Mouse (Mus musculus): ENCODE results near the gene Twnk. TPM values are rescaled to one million over a fixed set of nuclear protein-coding genes. Genes with fewer than 3 reads are reported as not detected.

Twnk gene
- total and polyA plus RNA-seq, 3 experiments: 12.4 to 30.1 (median 18.9) TPM

DNA sequence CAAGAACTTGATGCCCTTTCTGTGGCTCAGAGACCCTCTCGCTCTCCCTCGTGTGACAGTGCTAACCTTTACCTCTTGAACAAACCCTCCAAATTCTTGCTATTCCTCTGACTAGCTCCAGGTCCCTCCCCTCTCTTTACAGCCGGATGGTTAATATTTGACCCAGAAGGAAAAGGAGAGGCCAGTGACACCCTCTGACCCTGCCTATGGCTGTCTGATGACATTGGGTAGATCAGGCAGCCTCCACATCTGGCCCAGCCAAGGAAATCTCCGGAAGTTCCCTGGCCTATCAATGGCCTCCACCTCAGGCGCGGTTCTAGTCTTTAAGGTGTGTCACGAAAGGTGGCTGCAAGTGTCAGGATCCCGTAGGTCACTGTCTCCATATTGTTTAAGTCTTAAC is 14.4 kb upstream of the Twnk start:
- H3K4me1 ChIP-seq (ENCODE audit: control insufficient read depth in 1 of 2, insufficient read depth in 2 of 2): peaks cover 4 to 9% of the 10 kb centered on the region in 2 experiments; a peak in 1 of 4 replicates
- no peak for DNase-seq (ENCODE audit: extremely low read depth)
- no peak overlapping the region for H3K9ac ChIP-seq (ENCODE audit: insufficient read depth, low read depth)
- peaks cover 0 to 48% of the 10 kb centered on the region in 2 experiments for H3K36me3 ChIP-seq (replicated peaks in 1 of 2; ENCODE audit: control insufficient read depth in 1 of 2, insufficient read depth in 1 of 2, low read length in 1 of 2)
- no peak for TF ChIP-seq GABPA (IDR thresholded peaks at IDR 0.05; ENCODE audit: insufficient replicate concordance, low read depth, low read length)
- no peak for TF ChIP-seq CHD2 (IDR thresholded peaks at IDR 0.05; ENCODE audit: low read length)
- H3K27me3 ChIP-seq (replicated peaks): no peaks in the 10 kb centered on the region
- no peak overlapping the region for H3K27ac ChIP-seq (ENCODE audit: insufficient read depth, low read depth)
- no peak overlapping the region for H3K4me3 ChIP-seq (replicated peaks in 1 of 3; ENCODE audit: low read depth in 2 of 3, low read length in 2 of 3, poor library complexity in 1 of 3)
- no peak overlapping the region for H3K4me2 ChIP-seq (ENCODE audit: insufficient read depth, low read depth, poor library complexity, severe bottlenecking)
- no peaks in the 10 kb centered on the region for H3K9me3 ChIP-seq (replicated peaks; ENCODE audit: low read length)
- no peaks in the 10 kb centered on the region for H3K79me2 ChIP-seq (replicated peaks; ENCODE audit: control insufficient read depth, extremely low read depth, insufficient read depth, poor library complexity, severe bottlenecking)
- dilution Hi-C loops (cut with MboI; ENCODE audit: extremely low pct_ligation_motif_present, extremely low pct_unique_long_range_greater_than_20kb, low sequenced_read_pairs): no loop called here
- in situ Hi-C loops (cut with MboI; ENCODE audit: low pct_ligation_motif_present, low pct_unique_long_range_greater_than_20kb, low sequenced_read_pairs): no loop called here

DNA sequence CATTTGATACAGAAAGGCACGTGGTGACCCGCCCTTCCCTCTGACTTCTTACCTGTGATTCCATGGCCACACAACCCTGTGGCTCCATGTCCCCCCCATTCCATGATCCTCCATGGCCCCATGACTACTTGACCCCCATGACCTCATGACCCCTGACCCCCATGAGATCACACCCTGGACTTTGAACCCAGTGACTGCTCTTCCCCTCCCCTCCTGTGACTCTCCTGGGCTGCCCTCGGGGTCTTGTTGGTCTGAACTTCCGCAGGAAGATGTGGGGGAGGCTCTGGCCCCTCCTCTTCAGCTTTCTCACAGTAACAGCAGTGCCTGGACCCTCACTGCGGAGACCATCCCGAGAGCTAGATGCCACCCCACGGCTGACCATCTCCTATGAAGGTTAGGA is 13.2 kb upstream of the Twnk start:
- no peak overlapping the region for H3K4me2 ChIP-seq (ENCODE audit: insufficient read depth, low read depth, poor library complexity, severe bottlenecking)
- no peak for DNase-seq (ENCODE audit: extremely low read depth)

DNA sequence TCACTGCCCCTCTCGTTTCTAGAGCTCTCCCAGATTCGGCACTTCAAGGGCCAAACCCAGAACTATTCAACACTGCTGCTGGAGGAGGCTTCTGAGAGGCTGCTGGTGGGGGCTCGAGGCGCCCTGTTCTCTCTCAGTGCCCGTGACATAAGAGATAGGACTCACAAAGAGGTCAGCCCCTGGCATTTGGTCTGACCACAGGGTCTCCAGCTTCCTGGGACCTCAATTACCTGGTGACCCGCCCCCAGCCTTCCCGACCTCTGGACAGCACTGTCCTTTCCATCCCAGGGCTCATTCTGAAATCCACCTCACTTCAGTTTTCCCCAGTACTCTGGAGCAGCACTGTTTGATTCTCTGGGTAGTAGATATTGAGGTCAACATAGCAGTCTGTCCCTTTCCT is 12.8 kb upstream of the Twnk start:
- H3K27me3 ChIP-seq (replicated peaks): no peaks in the 10 kb centered on the region
- TF ChIP-seq RAD21 (IDR thresholded peaks at IDR 0.05; ENCODE audit: low read depth, low read length): no peak
- no peak for TF ChIP-seq CHD1 (IDR thresholded peaks at IDR 0.05; ENCODE audit: low read depth, low read length)
- TF ChIP-seq GABPA (IDR thresholded peaks at IDR 0.05; ENCODE audit: insufficient replicate concordance, low read depth, low read length): no peak
- no peak for TF ChIP-seq JUND (conservative IDR thresholded peaks at IDR 0.05; ENCODE audit: low read depth, low read length)
- TF ChIP-seq SMC3 (IDR thresholded peaks at IDR 0.05; ENCODE audit: low read depth, low read length): no peak
- no peak for TF ChIP-seq MXI1 (IDR thresholded peaks at IDR 0.05; ENCODE audit: low read depth, low read length)
- no peak for TF ChIP-seq ZNF384 (IDR thresholded peaks at IDR 0.05; ENCODE audit: low read depth, low read length)
- TF ChIP-seq MYC (IDR thresholded peaks at IDR 0.05; ENCODE audit: low read depth, low read length): no peak
- no peak for TF ChIP-seq ZMIZ1 (IDR thresholded peaks at IDR 0.05; ENCODE audit: low read depth, low read length)
- no peak for TF ChIP-seq MAX (IDR thresholded peaks at IDR 0.05; ENCODE audit: low read length)
- TF ChIP-seq SIN3A (IDR thresholded peaks at IDR 0.05; ENCODE audit: low read length): no peak
- H3K4me3 ChIP-seq (replicated peaks in 1 of 3; ENCODE audit: low read depth in 2 of 3, low read length in 2 of 3, poor library complexity in 1 of 3): no peak overlapping the region
- DNase-seq (ENCODE audit: extremely low read depth): no peak
- in situ Hi-C loops (cut with MboI; ENCODE audit: low pct_ligation_motif_present, low pct_unique_long_range_greater_than_20kb, low sequenced_read_pairs) (no loop called here), dilution Hi-C loops (cut with MboI; ENCODE audit: extremely low pct_ligation_motif_present, extremely low pct_unique_long_range_greater_than_20kb, low sequenced_read_pairs) (no loop called here)
- no peak overlapping the region for H3K4me2 ChIP-seq (ENCODE audit: insufficient read depth, low read depth, poor library complexity, severe bottlenecking)
- H3K4me1 ChIP-seq (ENCODE audit: control insufficient read depth in 1 of 2, insufficient read depth in 2 of 2): peaks cover 4 to 6% of the 10 kb centered on the region in 2 experiments; a peak in 1 of 4 replicates
- H3K79me2 ChIP-seq (replicated peaks; ENCODE audit: control insufficient read depth, extremely low read depth, insufficient read depth, poor library complexity, severe bottlenecking): no peaks in the 10 kb centered on the region
- no peak overlapping the region for H3K9ac ChIP-seq (ENCODE audit: insufficient read depth, low read depth)
- no peaks in the 10 kb centered on the region for H3K9me3 ChIP-seq (replicated peaks; ENCODE audit: low read length)
- peaks cover 0 to 57% of the 10 kb centered on the region in 2 experiments for H3K36me3 ChIP-seq (replicated peaks in 1 of 2; ENCODE audit: control insufficient read depth in 1 of 2, insufficient read depth in 1 of 2, low read length in 1 of 2)
- H3K27ac ChIP-seq (ENCODE audit: insufficient read depth, low read depth): no peak overlapping the region

More for the DNA sequence above, 13.2 kb upstream of the Twnk start:
- dilution Hi-C loops (cut with MboI; ENCODE audit: extremely low pct_ligation_motif_present, extremely low pct_unique_long_range_greater_than_20kb, low sequenced_read_pairs): no loop called here
- TF ChIP-seq ZNF384 (IDR thresholded peaks at IDR 0.05; ENCODE audit: low read depth, low read length) (no peak), BHLHE40 (IDR thresholded peaks at IDR 0.05; ENCODE audit: low read depth, low read length) (no peak), EP300 (IDR thresholded peaks at IDR 0.05; ENCODE audit: low read length) (no peak), MYC (IDR thresholded peaks at IDR 0.05; ENCODE audit: low read depth, low read length) (no peak), NELFE (IDR thresholded peaks at IDR 0.05; ENCODE audit: low read depth, low read length) (no peak), MEF2A (IDR thresholded peaks at IDR 0.05; ENCODE audit: borderline replicate concordance, low read depth, low read length) (no peak), PAX5 (IDR thresholded peaks at IDR 0.05; ENCODE audit: low read length) (no peak), UBTF (IDR thresholded peaks at IDR 0.05; ENCODE audit: low read depth, low read length) (no peak), ZKSCAN1 (IDR thresholded peaks at IDR 0.05; ENCODE audit: borderline replicate concordance, low read depth, low read length) (no peak)
- H3K4me1 ChIP-seq (ENCODE audit: control insufficient read depth in 1 of 2, insufficient read depth in 2 of 2): peaks cover 4 to 9% of the 10 kb centered on the region in 2 experiments; a peak in 1 of 4 replicates
- H3K9ac ChIP-seq (ENCODE audit: insufficient read depth, low read depth): no peak overlapping the region
- no peaks in the 10 kb centered on the region for H3K79me2 ChIP-seq (replicated peaks; ENCODE audit: control insufficient read depth, extremely low read depth, insufficient read depth, poor library complexity, severe bottlenecking)
- no peaks in the 10 kb centered on the region for H3K27me3 ChIP-seq (replicated peaks)
- H3K27ac ChIP-seq (ENCODE audit: insufficient read depth, low read depth): no peak overlapping the region
- peaks cover 0 to 53% of the 10 kb centered on the region in 2 experiments for H3K36me3 ChIP-seq (replicated peaks in 1 of 2; ENCODE audit: control insufficient read depth in 1 of 2, insufficient read depth in 1 of 2, low read length in 1 of 2)
- in situ Hi-C loops (cut with MboI; ENCODE audit: low pct_ligation_motif_present, low pct_unique_long_range_greater_than_20kb, low sequenced_read_pairs): no loop called here
- no peak overlapping the region for H3K4me3 ChIP-seq (replicated peaks in 1 of 3; ENCODE audit: low read depth in 2 of 3, low read length in 2 of 3, poor library complexity in 1 of 3)
- H3K9me3 ChIP-seq (replicated peaks; ENCODE audit: low read length): no peaks in the 10 kb centered on the region
